Mouse (Mus musculus): ENCODE results near the gene Ran.
"Not testable (repeated sequence)": the region's sequence is repeated elsewhere in the genome, so short reads cannot be mapped to it uniquely, and the experiment has no call there.

The Ran gene

DNA sequence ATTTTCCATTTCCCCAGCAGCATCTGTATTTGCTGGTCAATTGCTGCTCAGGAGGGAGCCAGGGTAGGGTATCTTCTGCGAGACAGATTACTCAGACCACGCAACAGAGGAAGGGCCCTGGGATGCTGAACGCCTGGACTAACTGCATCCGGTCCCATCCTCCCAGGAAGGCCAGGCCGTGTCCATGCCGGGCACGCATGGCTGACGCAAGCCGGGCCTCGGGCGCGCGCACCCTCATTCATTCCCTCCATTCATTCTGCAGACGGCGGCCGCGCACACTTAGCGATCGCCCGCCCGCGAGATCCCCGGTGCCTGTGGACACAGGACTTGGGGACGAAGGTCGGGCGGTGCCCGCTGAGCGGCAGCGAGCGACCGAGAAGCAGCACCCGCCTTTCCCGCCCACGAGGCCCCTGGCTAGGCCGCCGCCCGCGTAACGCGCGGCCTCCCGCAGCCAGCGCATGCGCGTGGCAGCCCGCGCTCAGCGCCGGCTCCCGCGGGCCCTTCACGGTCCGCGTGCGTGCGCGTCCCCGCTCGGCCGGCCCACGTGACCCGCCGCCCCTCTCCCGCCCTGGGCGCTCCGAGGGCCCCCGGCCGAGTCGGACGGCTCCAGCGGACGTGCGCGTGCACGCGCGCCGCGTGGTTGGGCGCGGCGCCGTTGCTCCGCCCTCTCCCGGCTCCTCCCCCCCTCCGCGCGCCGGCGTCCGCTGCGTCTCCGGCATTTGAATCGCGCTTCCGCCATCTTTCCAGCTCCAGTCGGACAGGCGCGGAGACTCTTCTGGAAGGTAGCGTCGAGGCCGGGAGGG is at the start of gene Ran:
TSS of gene Ran (plus strand) at position 573 of the 803 bp plus-strand sequence.
- peak; percentile 89 to 90 for DNase-seq (ENCODE audit: low spot score in 2 of 2)

- no peak for DNase-seq (ENCODE audit: low spot score in 2 of 2)
Observed at GRCm38 (mm10) chr5:128970878-128971277, 49.0 kb upstream of the Ran start.

GRCm38 (mm10) chr5:128971298-128971697 is 48.6 kb upstream of the Ran start:
- DNase-seq (ENCODE audit: low spot score in 2 of 2): peak; percentile 17 to 52

DNA sequence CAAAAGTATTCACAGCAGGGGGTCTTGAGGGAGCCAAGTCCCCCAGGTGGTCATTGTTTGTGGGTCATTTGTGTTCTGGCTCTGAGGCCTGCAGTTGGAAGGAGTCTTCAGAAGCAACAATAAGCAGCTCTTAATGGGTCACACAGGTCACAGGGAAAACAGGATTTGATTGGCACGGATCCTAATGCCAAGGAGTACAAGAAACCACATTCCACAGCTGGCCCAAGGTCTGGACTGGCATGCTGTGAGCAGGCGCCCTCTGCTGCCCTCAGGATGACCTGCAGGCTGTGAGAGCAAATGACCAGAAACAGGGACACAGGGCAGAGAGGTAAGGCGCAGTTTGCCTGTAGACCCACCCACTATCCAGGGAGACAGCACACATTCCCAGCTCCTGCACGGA is 43.6 kb upstream of the Ran start:
- no peak for DNase-seq (ENCODE audit: low spot score in 2 of 2)

- DNase-seq (ENCODE audit: low spot score in 2 of 2): not testable (repeated sequence)
Observed at GRCm38 (mm10) chr5:128977466-128977865, 42.4 kb upstream of the Ran start.

DNA sequence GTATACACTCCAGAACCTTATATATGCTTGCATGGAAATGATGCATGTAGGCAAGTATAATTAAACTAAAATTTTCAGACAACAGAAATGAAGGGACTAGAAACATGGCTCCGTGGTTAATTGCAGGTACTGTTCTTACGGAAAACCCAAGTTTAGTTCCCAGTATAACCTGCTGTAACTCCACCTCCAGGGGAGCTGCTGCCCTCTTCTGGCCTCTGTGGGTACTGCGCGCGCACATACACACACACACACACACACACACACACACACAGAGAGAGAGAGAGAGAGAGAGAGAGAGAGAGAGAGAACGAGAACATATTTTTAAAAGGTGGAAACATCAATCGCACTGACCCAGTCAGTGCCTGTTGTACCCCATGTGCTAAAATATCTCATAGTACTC is 40.9 kb upstream of the Ran start:
- DNase-seq (ENCODE audit: low spot score in 2 of 2): no peak

GRCm38 (mm10) chr5:128980857-128981256 is 39.0 kb upstream of the Ran start:
- DNase-seq (ENCODE audit: low spot score in 2 of 2): no peak

GRCm38 (mm10) chr5:128981607-128982006 is 38.3 kb upstream of the Ran start:
- peak; percentile 35 to 64 for DNase-seq (ENCODE audit: low spot score in 2 of 2)

GRCm38 (mm10) chr5:128984536-128984935 is 35.3 kb upstream of the Ran start:
- DNase-seq (ENCODE audit: low spot score in 2 of 2): no peak

DNA sequence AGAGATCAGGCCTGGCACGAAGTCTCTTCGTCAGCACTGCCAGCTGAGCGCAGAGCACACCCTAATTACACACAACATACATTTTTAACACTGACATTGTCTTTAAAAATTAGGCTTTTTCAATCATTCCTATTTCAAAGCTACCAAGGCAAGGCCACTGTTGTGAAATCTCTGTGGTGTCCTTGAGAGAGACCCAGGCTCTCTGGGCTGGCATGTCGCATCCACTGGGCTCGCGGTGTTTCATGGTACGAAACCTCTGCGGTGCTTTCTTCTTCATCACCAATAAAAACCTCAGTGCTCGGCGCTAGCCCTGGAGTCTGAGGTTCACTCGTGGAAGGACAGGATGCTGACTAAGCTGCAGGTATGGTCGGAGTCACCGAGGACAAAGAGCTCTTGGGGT is 33.9 kb upstream of the Ran start:
- DNase-seq (ENCODE audit: low spot score in 2 of 2): no peak

DNA sequence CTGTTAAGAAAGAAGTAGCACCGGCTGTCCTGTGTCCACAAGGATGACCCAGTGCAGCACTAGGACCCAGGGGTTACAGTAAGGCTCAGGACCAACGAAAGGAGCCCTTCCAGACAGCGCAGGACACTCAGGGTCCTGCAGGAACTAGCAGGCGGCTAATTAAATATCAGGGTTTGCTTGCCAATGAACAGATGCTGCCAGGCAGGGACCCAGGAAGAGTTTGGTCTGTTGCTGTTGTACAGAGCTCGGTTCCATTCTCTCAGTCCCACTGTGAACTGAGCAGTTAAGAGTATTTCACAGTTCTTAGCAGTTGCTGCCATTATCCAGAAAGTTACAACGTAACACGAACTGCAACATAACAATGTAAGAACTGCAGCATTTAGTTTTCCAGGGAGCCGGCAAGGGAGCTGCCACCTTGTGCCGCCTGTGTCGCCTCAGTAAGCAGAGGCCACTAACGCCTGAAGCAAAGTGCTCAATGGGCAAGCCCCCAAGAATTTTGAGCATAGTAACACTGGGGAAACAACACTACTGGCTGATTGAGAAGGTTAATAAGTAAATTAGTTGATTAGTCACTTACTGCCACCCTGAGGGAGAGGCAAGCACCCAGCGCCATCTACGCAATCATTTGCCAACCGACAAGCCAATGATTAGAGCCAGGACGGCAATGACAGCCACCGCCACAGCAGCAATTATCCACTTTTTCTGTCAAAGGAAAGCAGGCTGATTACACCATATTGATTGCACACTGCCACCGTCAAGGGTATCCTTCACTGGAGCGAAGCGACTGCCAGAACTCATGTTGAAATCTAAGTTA is 32.5 kb upstream of the Ran start:
- no peak for DNase-seq (ENCODE audit: low spot score in 2 of 2)

- no peak for DNase-seq (ENCODE audit: low spot score in 2 of 2)
Observed at GRCm38 (mm10) chr5:129000706-129001468, 19.0 kb upstream of the Ran start.

DNA sequence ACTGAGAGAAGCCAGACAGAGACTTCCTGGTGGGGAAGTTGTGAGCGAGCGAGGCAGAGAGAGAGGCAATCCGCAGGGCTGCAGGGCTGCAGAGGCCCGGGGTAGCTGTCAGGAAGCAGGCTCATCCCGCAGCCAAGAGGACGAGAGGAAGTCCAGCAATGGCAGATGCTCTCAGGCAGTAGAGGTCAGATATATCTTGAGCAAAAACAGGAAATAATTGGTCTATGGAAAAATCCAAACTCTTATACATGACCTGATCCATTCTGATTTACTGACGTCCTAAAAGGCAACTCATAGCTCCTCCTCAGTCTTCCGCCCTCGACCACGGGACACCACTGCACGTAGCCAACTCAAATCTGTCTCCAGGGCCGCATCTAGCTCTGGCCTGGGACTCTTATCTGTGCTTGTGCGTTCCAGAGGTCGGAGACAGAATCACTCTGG is 17.3 kb upstream of the Ran start:
- no peak for DNase-seq (ENCODE audit: low spot score in 2 of 2)

DNA sequence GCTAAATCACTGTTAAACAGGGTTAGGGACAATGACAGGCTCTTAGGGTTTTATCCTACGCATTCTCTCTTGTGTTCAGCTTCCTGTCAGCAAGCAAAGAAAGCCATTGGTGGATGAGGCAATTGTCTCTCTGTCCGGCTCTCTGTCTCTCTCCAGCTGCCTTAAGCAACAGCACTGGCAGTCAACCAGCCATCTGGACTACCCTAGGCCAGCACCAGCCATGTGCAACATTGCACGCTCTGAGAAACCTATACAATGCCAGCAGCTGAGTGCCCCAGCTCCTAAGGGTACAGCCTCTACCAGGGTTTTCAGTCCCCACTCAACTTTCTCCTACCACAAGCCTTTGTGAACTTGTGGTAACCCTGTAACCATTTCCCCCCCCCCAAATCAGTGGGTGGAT is 14.5 kb upstream of the Ran start:
- DNase-seq (ENCODE audit: low spot score in 2 of 2): no peak

- DNase-seq (ENCODE audit: low spot score in 2 of 2): no peak
Observed at GRCm38 (mm10) chr5:129006031-129006788, 13.7 kb upstream of the Ran start.

DNA sequence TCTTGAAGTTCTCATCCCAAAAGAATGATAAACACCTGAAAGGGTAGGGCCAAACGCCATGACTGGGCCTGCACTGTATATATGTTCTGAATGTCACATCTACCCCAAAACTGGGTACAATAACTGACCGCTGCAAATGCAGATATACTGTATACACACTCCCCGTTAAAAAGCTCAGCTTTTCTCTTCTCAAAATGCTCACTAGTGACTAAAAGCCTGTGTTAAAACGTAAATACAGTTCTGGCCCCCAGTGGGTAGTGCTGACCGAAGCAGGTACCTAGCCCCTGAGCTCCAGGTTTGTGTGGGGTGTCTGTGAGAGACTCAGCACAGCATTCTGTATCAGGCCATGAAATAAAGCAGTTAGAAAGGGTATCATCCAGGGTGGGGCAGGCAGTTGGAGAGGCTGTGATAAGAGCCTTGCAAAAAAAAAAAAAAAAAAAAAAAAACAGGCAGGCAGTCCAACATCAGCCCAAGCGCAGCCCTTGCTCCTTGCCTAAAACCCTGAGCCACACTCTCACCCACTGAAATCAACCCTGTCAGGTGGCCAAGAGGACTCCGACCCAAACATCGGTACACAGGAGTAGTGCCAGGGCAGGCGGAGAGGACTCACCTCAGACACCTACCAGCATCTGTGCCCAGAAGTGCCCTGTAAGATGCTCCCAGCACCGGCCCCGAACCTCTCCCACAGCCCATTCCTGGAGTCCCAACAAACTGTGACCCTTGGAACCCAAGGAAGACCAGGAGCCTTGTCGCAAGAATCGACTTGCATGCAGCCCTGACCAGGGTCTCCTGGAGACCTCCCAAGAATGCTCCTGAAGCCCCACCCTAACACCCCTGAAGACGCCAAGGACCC is 12.5 kb upstream of the Ran start:
- no peak for DNase-seq (ENCODE audit: low spot score in 2 of 2)

DNA sequence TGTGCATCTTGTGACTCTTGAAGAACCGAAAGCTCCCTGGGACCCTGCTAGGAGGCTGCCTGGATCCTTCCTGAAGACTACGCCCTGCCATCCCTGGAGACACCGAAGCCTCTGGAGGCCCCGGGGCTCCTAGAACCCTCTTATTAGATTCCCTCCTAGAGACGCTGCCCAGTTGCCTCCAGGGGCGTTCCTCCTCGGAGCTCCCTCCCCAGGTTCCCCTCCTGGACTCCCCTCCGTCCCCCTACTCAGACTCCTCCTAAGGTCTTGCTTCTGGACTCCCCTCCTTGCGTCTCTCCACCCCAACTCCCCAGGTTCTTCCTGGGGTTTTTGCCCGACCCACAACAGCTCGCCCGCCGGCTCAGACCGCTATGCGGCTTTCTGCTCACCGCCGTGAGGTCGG is 11.9 kb upstream of the Ran start:
- no peak for DNase-seq (ENCODE audit: low spot score in 2 of 2)

DNA sequence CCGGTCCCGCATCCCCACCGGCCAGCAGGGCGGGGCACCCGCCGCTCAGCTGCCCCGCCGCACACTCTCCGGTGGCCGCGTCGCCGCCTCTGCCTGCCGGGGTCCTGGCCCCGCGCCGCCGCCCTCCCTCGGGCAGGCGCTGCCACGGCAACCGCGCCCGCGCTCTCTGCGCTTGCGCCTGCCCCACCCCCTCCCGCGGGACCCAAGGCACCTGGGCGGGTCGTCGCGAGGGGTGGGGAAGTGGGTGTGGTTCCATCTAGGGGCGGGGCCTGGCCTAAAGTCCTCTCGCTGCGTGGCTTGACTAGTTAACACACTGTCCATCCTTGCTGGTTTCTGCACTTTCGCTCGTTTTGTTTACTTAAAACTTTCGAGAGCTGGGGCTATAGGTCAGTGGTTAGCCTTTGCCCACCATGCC is 11.4 kb upstream of the Ran start, which contains the start of gene Stx2:
TSS of gene Stx2 (minus strand) at position 163 of the 415 bp plus-strand sequence.
- peak; percentile 81 to 90 for DNase-seq (ENCODE audit: low spot score in 2 of 2)

- no peak for DNase-seq (ENCODE audit: low spot score in 2 of 2)
Observed at GRCm38 (mm10) chr5:129009577-129009976, 10.3 kb upstream of the Ran start.

- DNase-seq (ENCODE audit: low spot score in 2 of 2): no peak
Observed at GRCm38 (mm10) chr5:129010937-129011336, 8.9 kb upstream of the Ran start.
